Mouse (Mus musculus): ENCODE data around the gene Bak1.

GRCm38 (mm10) chr17:27074236-27074635 lies 45.4 kb upstream of the Bak1 start:
- TF ChIP-seq BHLHE40 (IDR thresholded peaks at IDR 0.05; ENCODE audit: borderline replicate concordance, low read depth, low read length) = no peak
- TF ChIP-seq POLR2A (IDR thresholded peaks at IDR 0.05; ENCODE audit: control insufficient read depth in 1 of 2, insufficient read depth in 1 of 2, low read depth in 1 of 2, low read length in 2 of 2, poor library complexity in 1 of 2) = no peak
- TF ChIP-seq E2F4 (IDR thresholded peaks at IDR 0.05; ENCODE audit: borderline replicate concordance, low read depth, low read length) = no peak
- TF ChIP-seq GATA1 (IDR thresholded peaks at IDR 0.05; ENCODE audit: low read depth, low read length) = no peak
- TF ChIP-seq EP300 (IDR thresholded peaks at IDR 0.05; ENCODE audit: low read depth in 1 of 2, low read length in 2 of 2) = no peak

All from MEL (cell line).